Mouse (Mus musculus) stomach, embryonic 16.5 days (tissue): ENCODE data around the gene Ccna1. TPM values are rescaled to one million over a fixed set of nuclear protein-coding genes. Genes with fewer than 3 reads are reported as not detected.

Experiments
- ATAC-seq: fragments of 200-750 bp; cut with Nextera tagmentation; 2 replicates; pipeline ENCODE4 v1.8.0; 2017; ENCODE audit warnings: moderate number of reproducible peaks, moderate TSS enrichment; ENCODE audit not compliant: insufficient read depth, low FRiP score
- H3K27ac ChIP-seq: fragments of 300-500 bp; sonication (generic); 2 replicates; pipeline ENCODE4 v1.5.1; 2014; ENCODE audit warnings: low read length
- H3K27me3 ChIP-seq: fragments of 300-500 bp; sonication (generic); 2 replicates; pipeline ENCODE4 v1.6.1; 2014; ENCODE audit warnings: low read length, control low read depth, mixed read lengths; ENCODE audit not compliant: control insufficient read depth, insufficient read depth
- H3K36me3 ChIP-seq: fragments of 300-500 bp; sonication (generic); 2 replicates; pipeline ENCODE4 v1.6.1; 2014; ENCODE audit warnings: low read length; ENCODE audit not compliant: control insufficient read depth, insufficient read depth
- H3K4me1 ChIP-seq: fragments of 300-500 bp; sonication (generic); 2 replicates; pipeline ENCODE4 v1.6.1; 2014; ENCODE audit warnings: low read length, control low read depth, mixed read lengths; ENCODE audit not compliant: control insufficient read depth, insufficient read depth
- H3K4me2 ChIP-seq: fragments of 300-500 bp; sonication (generic); 2 replicates; pipeline ENCODE4 v1.6.1; 2014; ENCODE audit warnings: low read depth, low read length, mixed read lengths
- H3K4me3 ChIP-seq: fragments of 300-500 bp; sonication (generic); replicated peaks from 2 replicates; pipeline ENCODE4 v1.5.1; 2014; ENCODE audit warnings: mild to moderate bottlenecking, low read length
- H3K9ac ChIP-seq: fragments of 300-500 bp; sonication (generic); 2 replicates; pipeline ENCODE4 v1.6.1; 2014; ENCODE audit warnings: low read length
- H3K9me3 ChIP-seq: fragments of 300-500 bp; sonication (generic); replicated peaks from 2 replicates; pipeline ENCODE4 v1.6.1; 2016; ENCODE audit warnings: low read length, control low read depth; ENCODE audit not compliant: control insufficient read depth
- WGBS: fragments of 180-500 bp; shearing (Covaris S2); extraction: QIAGEN DNeasy Blood & Tissue Kit; methylation state at CpG from one replicate; pipeline ENCODE4 v1.1.7; 2014; 5-methylcytosine and 5-hydroxymethylcytosine counted together
- polyA plus RNA-seq: library from polyadenylated mRNA; unstranded; fragments of >200 nt; fragmentation: Nextera tagmentation; extraction: Ambion mirVana; gene quantifications from 2 replicates; pipeline ENCODE4 v1.2.1, GENCODE M21; 2015

Ccna1 gene
- polyA plus RNA-seq, 1 experiment from 2014 or later = 1.8 TPM

DNA sequence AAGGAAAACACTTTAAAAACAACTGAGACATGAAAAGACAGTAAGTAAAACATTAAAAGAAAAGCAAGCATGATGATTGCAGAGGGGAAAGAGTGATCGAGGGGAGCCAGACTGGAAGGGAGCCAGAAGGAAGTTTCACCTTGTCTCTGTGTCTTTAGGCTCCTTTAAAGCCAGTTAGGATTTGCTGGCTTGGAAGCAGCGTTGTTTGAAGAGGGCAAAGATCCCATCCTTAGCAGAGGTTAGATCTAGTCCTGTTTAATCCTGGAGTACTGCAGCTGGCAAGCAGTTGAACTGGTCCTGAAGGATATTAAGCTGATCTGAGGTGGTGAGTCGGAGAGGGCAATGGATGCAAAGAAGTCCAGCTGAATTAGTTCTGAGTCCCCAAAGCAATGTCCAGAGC lies 33.5 kb upstream of the Ccna1 start:
- WGBS = 56% methylated on average over 3 of the region's 3 CpGs

DNA sequence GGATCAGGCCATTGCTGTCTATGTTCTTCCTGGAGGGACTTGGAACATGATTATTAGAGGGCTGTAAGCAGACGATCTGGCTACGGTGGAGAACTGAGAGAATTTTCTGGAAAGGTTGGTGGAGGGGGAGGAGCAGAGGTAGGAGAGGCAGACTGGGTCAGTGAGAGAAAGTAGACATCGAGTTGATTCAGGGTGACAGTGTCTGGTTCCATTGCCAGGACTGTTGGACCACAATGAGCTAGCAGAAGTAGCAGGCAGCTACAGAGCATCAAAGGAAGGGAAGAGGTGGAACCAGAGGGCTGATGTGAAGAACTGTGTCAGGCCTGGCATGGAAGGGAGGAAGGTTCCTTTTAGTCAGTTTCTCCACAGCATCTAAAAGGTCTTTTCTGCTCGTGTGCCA lies 33.1 kb upstream of the Ccna1 start:
- WGBS = 63% methylated on average over 4 of the region's 4 CpGs
- Histone ChIP-seq H3K4me1 (no peaks in the 10 kb centered on the region), H3K27ac (no peak overlapping the region)

More for the DNA sequence above, 33.5 kb upstream of the Ccna1 start:
- H3K4me2 ChIP-seq = no peak overlapping the region
- H3K27me3 ChIP-seq = no peaks in the 10 kb centered on the region
- H3K36me3 ChIP-seq = no peaks in the 10 kb centered on the region
- no peaks in the 10 kb centered on the region for H3K4me1 ChIP-seq
- no peak overlapping the region for H3K27ac ChIP-seq
- H3K9ac ChIP-seq = no peak overlapping the region
- no peak overlapping the region for H3K4me3 ChIP-seq
- ATAC-seq = no peak
- no peaks in the 10 kb centered on the region for H3K9me3 ChIP-seq

DNA sequence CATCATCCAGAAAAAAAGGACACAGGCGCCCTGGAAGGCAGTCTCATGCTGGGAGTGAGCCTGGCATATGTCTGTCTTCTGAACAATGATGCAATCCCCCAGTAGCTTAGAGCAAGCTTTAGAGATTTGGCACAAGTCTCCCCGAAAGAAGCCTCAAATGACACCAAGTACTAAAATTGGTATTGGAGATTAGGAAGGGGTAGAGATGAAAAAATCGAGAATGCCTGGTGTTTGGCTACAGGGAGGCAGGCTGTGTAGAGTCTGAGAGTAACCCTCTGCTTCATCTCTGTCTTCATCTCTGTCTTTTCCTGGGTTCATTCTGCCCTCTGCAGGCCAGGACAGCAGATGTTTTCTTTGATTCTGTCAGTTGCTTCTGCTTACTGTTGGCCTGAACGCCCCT lies 32.1 kb upstream of the Ccna1 start:
- Histone ChIP-seq H3K27me3 (0 out of 2 replicates have a peak, but pooled peaks cover 2% of the 10 kb centered on the region), H3K4me2 (no peak overlapping the region), H3K9ac (no peak overlapping the region), H3K4me1 (no peaks in the 10 kb centered on the region), H3K4me3 (no peak overlapping the region), H3K36me3 (no peaks in the 10 kb centered on the region), H3K9me3 (no peaks in the 10 kb centered on the region), H3K27ac (no peak overlapping the region)
- 57% methylated on average over 4 of the region's 4 CpGs for WGBS
- no peak for ATAC-seq

More for the DNA sequence above, 33.1 kb upstream of the Ccna1 start:
- no peaks in the 10 kb centered on the region for H3K36me3 ChIP-seq
- no peak overlapping the region for H3K4me2 ChIP-seq
- no peak overlapping the region for H3K4me3 ChIP-seq
- no peaks in the 10 kb centered on the region for H3K9me3 ChIP-seq
- H3K27me3 ChIP-seq = no peaks in the 10 kb centered on the region
- H3K9ac ChIP-seq = no peak overlapping the region
- no peak for ATAC-seq

DNA sequence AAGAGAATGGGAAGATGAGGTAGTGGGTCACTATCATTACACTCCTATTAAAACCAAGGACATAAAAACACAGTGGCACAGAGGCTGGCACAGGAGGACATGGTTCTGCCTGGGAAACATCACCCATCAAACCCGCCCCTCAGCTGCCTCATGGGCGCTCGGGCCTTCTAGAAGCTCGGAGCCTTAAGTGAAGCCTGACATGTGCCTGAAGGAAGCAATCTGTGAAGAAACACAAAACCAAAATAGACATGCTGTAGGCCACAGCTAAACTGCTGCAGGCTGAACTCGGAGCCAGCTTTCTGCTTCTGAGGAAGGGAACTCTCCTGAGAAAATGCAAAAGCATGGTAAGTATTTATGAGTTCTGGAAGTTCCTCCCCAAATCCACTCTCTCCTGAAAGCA lies 31.6 kb upstream of the Ccna1 start:
- no peaks in the 10 kb centered on the region for H3K4me1 ChIP-seq
- H3K4me3 ChIP-seq = no peak overlapping the region
- no peaks in the 10 kb centered on the region for H3K9me3 ChIP-seq
- no peak for ATAC-seq
- WGBS = 83% methylated on average over 5 of the region's 5 CpGs
- no peak overlapping the region for H3K4me2 ChIP-seq
- H3K27me3 ChIP-seq = 0 out of 2 replicates have a peak, but pooled peaks cover 4% of the 10 kb centered on the region
- H3K27ac ChIP-seq = no peak overlapping the region
- no peak overlapping the region for H3K9ac ChIP-seq
- no peaks in the 10 kb centered on the region for H3K36me3 ChIP-seq

DNA sequence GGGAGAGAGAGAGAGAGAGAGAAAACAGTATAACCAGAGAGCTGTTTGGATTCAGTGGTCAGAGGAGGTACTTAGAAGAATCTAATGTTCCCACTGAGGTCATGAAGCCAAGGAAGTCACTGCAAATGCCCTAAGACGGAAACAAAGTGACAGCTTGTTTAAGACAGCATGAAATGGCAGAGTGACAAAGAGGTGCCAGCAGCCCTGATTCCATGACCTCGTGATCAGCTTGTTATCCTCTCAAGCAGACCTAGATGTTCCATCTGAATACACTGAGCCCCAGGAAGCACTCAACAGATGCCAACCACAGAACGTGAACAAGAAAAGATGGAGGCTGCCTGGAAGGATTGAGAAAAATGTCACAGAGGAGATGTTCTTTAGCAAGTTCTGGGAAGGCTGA lies 30.4 kb upstream of the Ccna1 start:
- Histone ChIP-seq H3K4me3 (no peak overlapping the region), H3K4me1 (no peaks in the 10 kb centered on the region), H3K27me3 (0 out of 2 replicates have a peak, but pooled peaks cover 4% of the 10 kb centered on the region), H3K9ac (no peak overlapping the region), H3K36me3 (no peaks in the 10 kb centered on the region), H3K27ac (no peak overlapping the region), H3K9me3 (no peaks in the 10 kb centered on the region), H3K4me2 (no peak overlapping the region)
- 56% methylated on average over 3 of the region's 3 CpGs for WGBS
- ATAC-seq = no peak

DNA sequence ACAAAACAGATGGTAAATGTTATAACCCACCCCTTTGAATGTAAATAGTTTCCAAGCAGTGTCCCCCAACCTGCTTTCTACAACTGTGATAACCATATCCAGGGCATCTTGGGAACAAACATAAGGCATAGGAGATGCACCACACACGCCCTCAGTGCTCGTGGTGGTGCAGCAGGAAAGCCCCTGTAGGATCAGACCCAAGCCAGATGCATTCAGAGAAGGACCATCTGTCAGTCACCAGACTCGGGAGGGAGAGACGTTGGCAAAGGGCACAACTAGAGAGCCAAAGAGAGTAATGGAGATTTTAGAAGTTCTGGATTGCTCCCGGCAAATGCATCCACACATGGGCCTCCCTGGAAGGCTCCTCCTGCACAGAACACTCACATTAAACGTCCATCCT lies 29.5 kb upstream of the Ccna1 start:
- WGBS = 54% methylated on average over 6 of the region's 6 CpGs
- Histone ChIP-seq H3K9ac (no peak overlapping the region), H3K27me3 (0 out of 2 replicates have a peak, but pooled peaks cover 4% of the 10 kb centered on the region), H3K4me1 (no peaks in the 10 kb centered on the region), H3K36me3 (no peaks in the 10 kb centered on the region), H3K4me3 (no peak overlapping the region), H3K9me3 (no peaks in the 10 kb centered on the region), H3K27ac (no peak overlapping the region), H3K4me2 (no peak overlapping the region)
- ATAC-seq = no peak

DNA sequence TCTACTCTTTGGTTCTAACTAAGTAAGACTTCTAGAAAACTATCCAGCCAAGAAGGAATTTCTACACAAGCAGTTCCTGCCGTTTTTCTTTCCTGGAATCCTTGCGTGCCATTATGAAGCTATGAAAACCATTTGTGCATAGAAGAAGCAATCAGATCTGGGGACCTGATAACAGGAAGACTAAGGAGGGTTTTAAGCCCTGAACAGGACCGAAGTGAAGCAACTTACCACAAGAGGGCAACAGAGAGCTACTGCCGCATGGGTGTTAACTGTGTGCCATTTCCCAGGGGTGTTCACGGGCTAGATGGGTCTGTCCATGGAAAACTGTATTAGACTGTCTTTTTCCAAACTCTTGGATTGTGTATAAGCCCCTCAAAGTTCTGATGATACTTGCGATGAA lies 24.8 kb upstream of the Ccna1 start:
- no peak overlapping the region for H3K9ac ChIP-seq
- no peaks in the 10 kb centered on the region for H3K9me3 ChIP-seq
- H3K27ac ChIP-seq = no peak overlapping the region
- no peaks in the 10 kb centered on the region for H3K36me3 ChIP-seq
- ATAC-seq = peak; percentile 78; the same call in 1 of the 2 replicates
- H3K4me3 ChIP-seq = no peak overlapping the region
- WGBS = 16% methylated on average over 6 of the region's 6 CpGs
- H3K4me2 ChIP-seq = no peak overlapping the region
- H3K4me1 ChIP-seq = no peaks in the 10 kb centered on the region
- H3K27me3 ChIP-seq = 0 out of 2 replicates have a peak, but pooled peaks cover 4% of the 10 kb centered on the region

DNA sequence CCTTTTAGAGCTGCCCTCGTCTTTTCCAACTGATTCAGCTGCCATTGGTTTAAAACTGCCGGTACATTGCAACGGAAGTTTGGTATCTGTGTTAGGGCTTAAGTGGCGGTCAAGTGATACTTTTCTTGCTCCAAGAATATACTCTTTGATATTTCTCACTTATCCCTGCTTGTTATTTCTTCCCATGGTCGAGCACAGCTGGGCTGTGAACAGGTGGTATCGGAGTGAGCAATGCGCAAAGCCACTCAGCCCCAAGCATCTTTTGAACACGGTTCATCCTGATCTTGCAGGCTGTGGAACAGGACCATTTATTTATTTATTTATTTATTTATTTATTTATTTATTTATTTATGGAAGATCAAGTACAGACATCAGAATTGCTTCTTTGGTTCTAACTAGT lies 24.3 kb upstream of the Ccna1 start:
- Histone ChIP-seq H3K4me1 (no peaks in the 10 kb centered on the region), H3K4me3 (no peak overlapping the region), H3K36me3 (no peaks in the 10 kb centered on the region), H3K4me2 (no peak overlapping the region), H3K9me3 (no peaks in the 10 kb centered on the region), H3K27ac (no peak overlapping the region), H3K9ac (no peak overlapping the region), H3K27me3 (0 out of 2 replicates have a peak, but pooled peaks cover 4% of the 10 kb centered on the region)
- no peak for ATAC-seq
- 73% methylated on average over 8 of the region's 8 CpGs for WGBS

DNA sequence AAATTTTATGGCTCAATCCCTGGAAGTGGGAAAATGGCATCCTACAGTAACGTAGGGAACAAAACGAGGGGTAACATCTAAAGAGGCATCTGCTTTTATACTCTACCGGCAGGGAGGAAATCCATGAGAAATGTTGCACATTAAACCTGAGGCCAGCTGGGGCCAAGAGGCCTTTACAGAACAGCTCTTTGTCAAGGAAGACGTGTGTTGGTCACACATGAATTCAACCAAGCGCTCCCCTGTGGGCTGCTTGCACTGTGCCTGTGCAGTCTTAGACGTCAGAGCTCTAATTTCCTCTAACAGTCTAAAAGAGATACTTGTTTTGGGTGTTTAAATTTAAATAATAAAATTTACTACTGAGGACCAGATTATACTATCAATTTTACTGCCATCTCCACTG lies 22.9 kb upstream of the Ccna1 start:
- Histone ChIP-seq H3K9me3 (no peaks in the 10 kb centered on the region), H3K27ac (no peak overlapping the region), H3K4me1 (no peaks in the 10 kb centered on the region), H3K4me2 (no peak overlapping the region), H3K27me3 (0 out of 2 replicates have a peak, but pooled peaks cover 4% of the 10 kb centered on the region), H3K36me3 (no peaks in the 10 kb centered on the region), H3K4me3 (no peak overlapping the region), H3K9ac (no peak overlapping the region)
- no peak for ATAC-seq
- WGBS = 67% methylated on average over 6 of the region's 6 CpGs

DNA sequence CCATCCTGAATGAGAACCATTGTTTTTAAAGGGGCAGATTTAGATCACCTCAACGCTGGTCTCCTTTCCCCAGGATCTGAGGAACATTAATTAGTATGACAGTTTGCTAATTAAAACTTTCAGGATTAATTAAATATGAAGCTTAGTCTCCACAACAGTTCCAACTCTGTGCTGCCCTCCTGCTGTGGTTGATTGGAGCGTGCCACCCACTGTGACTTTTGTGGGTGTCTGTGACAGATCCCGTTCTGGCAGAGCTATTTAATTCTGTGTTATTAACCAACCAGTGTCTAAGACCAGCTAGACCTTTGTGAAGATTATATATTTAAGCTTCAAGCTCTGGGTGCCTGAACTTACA lies 20.0 kb upstream of the Ccna1 start:
- WGBS = 71% methylated on average over 3 of the region's 3 CpGs
- ATAC-seq = no peak

More for the DNA sequence above, 20.0 kb upstream of the Ccna1 start:
- no peaks in the 10 kb centered on the region for H3K9me3 ChIP-seq
- no peak overlapping the region for H3K9ac ChIP-seq
- H3K4me1 ChIP-seq = no peaks in the 10 kb centered on the region
- no peaks in the 10 kb centered on the region for H3K27me3 ChIP-seq
- no peaks in the 10 kb centered on the region for H3K36me3 ChIP-seq
- H3K4me3 ChIP-seq = no peak overlapping the region
- H3K4me2 ChIP-seq = no peak overlapping the region
- no peak overlapping the region for H3K27ac ChIP-seq
